Mouse (Mus musculus): Measurements from ENCODE around the gene Rere.
"Not testable (repeated sequence)": the region's sequence is repeated elsewhere in the genome, so short reads cannot be mapped to it uniquely, and the experiment has no call there.

The Rere gene

DNA sequence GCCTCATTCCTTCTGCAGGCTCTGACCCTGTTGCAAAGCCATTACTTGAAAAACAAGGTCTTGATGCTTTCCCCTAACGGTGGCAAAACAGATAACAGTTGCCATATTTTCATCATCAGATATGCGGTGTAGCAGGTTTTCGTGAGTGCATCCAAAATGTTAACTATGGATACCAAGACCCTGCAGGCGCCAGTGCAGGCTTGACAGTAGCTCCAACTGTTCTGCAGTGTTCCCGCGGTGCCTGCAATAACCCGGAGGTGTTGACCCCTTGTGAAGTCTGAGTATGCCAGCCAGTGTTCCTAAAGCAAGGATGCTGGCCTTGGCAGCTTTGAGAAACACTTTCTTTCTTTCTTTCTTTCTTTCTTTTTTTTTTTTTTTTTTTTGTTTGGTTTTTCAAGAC, 26.3 kb upstream of the Rere start:
- no peak for DNase-seq

DNA sequence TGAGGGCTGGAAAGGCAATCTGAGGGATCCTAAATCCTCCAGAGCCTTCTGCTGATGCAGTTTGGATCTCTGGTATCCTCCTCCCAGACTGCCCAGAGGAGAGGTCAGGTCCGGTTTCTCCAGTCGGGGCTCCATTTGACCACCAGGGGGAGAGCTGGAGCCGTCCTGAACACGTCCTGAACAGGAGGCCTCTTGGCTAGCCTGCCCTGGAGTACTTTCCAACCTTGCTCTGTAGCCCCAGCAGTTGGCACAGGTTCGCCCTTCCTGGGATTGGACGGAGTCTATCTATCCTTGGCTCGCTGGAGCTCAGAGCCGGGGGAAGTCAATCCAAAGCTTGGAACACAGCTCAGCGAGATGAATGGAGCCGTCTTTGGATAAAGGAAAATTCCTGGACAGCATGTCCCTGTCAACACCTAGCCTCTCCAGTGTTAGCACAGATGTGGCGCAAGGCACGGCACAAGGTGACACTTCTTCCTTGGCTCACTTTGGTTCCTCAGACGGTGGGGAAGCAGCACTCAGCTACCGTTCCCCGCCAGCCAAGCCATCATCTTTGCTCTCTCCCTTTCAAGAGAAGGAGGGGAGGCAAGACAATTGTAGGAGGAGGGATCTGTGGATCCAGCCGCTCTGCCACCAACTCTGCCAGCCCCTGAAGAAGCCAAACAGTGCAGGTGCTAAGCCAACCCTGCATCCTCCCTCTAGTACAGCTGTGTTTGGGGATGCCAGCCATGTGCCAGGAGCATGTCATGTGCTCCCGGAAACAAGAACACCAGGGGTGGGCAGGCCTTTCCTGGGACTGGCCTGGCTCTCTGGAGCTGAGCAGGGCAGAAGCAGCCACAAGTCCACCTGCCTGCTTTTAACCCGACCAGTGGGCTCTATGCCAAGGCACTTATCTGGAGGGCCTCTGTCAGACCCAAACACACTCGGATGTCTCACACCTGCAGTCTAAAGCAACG, 23.9 kb upstream of the Rere start:
- peak; percentile 26 to 32 for DNase-seq

DNA sequence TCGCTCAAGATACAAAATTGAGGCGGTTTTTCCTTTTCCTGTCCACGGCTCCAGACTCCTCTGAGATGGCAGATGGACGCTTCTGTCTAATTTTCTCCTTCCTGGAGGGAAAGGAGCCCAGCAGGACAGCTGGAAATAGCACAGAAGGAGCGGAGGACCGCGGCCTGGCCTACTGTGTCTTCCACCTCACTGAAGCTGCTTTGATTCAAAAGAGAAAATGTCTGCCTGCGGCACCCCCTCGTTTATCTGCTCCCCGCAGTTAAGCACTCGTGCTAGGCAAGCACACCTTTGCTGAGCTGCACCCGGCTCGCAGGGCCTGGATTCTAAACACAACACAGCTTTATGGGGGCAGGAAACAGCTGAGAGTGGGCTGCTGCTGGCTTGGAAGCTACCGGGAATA, 23.1 kb upstream of the Rere start:
- DNase-seq = no peak

DNA sequence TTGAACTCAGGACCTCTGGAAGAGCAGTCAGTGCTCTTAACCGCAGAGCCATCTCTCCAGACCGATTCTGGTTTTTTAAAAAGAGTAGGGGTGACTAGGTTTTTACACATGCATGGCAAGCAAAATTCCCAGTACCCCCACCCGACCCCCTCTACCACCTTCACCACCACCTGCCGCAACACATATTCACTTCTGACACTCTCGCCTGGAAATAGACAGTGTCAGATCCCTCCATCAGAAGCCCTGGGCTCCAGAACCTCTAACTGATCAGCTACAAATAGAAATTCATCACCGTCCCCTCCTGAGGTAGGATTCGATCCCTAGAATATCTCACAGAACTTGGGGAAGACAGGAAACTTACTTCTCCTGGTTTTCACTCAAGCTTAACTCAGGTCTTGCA, 21.9 kb upstream of the Rere start:
- DNase-seq = no peak

DNA sequence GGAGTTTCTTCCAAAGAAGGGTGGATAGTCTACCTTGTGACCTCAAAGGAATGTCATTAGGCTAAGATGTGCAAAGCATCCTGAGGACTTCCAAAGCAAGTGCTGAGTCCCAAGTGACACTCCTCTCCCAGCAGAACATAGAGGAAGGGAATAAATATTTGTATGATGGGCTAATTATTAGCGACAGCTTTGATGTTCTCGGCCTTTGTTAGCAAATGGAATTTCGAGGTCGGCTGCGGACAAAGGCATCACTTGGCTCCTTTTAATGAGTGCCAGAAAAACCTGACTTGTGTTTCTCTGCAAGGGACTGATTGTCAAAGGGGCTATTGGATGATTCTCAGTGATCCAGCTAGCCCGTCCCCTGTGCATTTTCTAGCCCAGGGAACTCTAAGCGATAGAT, 21.3 kb upstream of the Rere start:
- no peak for DNase-seq

DNA sequence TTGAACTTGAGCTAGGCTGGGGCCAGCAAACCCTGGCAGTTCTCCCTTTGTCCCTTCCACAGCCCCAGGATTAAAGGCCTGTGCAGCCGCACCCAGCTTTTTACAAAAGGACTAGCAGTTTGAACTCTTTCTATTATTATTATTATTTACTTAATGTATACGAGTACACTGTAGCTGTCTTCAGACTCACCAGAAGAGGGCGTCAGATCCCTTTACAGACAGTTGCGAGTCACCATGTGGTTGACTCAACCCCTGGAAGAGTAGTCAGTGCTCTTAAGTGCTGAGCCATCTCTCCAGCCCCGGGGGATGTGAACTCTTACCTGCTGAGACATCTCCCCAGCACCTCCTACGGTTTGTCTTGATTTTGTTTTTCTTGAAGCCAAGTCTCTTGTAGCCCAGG, 20.7 kb upstream of the Rere start:
- DNase-seq = no peak

DNA sequence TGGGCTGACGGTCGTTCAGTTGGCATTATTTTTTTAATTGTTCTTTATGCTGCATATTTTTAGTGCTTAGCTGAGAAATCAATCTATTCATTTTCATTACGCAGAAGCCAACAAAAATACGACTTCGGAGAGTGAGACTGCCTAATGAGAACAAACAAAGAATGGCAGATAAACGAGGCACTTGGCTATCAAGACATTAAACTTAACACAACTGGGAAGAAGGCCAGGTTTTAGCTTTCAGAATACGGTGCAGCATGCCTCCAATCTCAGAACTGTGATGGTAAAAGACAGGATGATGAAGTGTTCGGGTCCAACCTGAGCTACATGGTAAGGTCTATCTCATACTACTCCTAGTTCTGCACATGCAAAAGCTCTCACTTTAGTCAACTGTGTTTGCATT, 19.1 kb upstream of the Rere start:
- no peak for DNase-seq

DNA sequence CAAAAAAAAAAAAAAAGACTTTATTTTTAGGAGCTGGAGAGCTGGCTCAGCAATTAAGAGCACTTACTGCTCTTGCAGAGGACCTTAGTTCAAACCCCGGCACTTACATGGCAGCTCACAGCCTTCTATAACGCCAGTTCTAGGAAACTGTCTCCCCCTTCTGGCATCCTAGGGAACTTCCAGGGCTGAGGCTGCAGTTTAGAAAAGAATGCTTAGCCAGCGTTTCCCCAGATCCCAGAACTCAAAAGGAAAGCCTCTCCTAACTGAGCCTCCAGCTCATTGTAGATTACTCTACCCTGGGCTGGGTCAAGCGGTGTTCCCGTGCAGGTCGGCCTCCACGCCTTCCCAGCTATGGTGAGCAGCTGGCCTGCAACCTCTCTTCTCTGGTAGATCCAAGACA, 16.5 kb upstream of the Rere start:
- DNase-seq = no peak

DNA sequence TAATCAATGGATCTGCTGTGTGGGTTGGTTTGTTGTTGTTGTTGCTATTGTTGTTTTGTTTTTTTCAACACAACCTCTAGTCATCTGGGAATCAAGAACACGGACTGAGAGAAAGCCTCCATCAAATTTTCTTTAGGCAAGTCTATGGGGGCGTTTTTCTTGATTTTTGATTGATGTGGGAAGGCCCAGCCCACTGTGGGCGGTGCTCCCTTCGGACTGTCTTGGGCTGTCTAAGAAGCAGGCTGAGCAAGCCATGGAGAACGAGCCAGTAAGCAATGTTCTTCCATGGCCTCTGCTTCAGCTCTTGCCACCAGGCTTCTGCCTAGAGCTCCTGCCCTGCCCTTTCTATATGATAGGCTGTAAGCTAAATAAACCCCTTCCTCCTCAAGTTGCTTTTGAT, 16.0 kb upstream of the Rere start:
- no peak for DNase-seq

DNA sequence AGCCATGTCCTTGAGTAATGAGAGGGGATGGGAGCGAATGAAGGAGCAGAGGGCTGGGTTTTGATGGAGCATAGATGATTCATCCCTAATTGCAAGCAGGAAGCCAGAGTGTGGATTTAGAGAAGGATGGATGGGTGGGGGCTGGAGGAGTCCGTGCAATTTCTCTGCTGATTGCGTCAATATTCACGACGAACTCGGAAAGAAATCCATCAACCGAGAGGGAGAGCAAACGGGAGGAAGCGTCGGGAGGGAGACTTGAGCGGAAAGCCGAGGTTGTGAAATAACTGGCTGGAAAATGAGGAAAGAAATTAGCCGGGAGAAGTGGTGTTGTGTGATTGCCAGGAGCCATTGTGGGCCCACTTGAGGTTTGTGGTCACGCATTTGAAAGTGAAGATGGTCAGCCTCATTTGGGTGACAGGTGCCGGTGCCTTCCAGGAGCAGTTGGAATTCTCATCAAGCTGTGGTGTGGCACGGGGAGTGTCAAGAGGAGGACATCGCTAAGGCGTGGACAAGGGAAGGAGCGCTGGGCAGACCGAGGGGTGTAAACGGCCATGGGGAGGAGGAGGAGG, 14.7 kb upstream of the Rere start:
- DNase-seq = no peak

DNA sequence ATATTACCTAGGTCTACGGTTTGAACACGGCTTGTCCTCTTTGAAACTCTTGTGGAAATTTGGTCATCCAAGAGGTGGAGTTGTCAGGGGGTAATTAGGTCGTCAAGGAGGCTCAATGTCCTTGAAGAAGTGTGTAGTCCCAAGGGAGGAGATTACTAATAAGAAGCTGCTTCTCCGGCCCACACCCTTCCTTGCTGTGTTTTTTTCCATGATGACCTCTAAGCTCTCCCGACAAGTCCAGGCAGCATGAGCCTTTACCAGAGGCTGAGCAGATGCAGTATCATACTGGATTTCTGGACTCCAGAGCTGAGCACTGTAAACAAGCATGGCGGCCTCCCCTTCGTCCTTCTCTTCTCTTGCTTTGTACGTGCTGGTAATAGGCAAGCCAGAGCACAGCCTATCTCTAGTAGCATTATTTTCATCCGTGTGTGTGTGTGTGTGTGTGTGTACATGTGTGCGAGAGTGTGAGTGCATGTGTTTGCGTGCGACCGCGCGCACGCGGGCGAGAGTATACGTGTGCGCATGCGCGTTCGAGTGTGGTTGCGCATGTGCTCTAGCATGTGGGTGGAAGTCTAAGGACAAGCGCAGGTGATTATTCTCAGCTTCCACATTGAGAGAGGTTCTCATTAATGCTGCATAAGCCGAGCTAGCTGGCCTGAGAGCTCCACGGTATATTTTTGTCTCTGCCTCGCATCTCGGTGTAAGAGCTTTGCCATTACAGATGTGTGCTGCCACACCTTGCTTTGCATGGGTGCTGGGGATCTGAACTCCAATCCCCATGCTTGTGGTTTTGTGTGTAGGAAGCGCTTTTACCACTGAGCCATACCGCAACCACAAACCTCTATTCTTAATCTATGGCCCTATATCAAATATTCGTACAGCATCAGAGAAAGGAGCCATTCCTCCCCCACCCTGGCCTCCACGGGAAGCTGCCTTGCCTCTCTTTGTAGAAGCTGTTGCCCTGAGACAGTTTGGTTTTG, 12.5 kb upstream of the Rere start:
- DNase-seq = peak in 1 of 2 experiments; percentile 31

DNA sequence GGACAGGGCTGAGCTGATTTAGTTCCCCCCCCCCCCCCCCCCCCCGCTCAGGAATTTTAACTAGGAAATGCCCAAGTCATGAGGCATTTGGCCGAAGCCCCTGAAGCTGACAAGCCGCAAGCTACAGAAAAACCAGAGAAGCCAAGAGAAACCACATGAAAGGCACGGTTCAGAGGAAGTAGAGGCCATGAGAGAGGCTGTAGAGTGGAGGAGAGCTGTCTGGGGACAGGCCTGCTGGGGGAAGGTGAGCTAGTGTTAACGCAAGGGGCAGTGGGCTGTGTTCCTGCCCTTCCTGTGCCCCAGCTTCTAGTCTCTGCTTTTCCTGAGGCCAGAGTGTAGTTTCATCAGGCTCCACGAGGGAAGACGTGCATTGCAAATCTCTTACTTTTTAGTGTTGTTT, 11.8 kb upstream of the Rere start:
- DNase-seq = no peak

DNA sequence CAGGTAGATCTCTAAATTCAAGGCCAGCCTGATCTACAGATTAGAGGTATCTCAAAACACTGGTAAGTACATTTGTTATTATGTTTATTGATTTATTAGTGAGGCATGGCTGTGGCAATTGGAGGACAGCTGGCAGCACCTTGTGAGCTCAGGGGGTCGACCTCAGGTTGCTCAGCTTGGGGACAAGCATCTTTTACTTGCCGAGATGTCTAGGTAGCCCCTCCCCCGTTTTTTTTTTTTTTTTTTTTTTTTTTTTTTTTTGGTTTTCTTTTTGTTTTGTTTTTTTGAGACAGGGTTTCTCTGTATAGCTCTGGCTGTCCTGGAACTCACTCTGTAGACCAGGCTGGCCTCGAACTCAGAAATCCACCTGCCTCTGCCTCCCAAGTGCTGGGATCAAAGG, 10.7 kb upstream of the Rere start:
- DNase-seq = not testable (repeated sequence)

DNA sequence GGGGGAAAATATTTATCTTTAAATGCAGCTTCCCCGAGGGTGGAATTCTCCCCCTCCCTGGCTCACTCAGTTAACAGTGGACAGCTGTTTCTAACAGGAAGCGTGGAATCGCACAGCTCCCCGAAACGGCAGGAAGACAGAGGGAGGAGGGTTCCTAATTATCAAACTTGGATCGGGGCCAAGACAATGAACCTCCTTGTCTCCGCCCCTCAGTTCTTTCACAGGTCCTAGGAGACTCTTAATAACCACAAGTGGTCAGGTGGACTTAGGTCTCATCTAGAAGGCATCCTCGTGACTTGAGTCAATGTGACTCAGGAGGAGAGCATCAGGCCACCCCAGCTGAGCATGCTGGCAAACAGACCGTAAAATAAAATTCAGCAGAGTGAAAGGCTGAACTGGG, 8.7 kb upstream of the Rere start:
- DNase-seq = no peak

DNA sequence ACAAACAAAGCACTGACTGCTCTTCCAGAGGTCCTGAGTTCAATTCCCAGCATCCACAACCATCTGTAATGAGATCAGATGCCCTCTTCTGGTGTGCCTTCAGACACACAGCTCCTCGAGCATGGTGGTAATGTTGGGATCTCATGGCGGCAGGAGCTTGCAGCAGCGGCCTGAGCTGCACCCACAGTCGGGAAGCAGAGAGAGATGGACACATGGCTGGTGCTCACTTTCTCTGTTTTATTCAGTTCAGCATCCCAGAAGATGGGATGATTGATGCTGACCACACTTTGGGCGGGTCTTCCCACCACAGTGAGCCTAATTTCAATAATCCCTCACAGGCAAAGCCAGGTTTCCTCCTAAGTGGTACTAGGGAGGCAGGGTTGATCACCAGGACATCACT, 5.9 kb upstream of the Rere start:
- no peak for DNase-seq

DNA sequence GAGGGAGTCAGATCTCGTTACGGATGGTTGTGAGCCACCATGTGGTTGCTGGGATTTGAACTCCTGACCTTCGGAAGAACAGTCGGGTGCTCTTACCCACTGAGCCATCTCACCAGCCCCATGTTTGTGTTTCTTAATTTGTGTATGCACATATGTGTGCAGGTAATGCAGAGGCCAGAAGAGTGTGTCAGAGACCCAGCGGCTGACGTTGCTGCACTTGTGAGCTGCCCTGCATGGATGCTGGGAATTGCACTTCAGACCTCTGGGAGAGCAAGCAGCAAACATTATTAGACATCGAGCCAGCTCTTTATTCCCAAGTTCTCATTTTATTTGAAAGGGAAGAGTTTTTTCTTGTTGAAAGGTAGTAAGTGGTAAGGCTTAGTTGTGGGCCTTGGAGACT, 2.1 kb upstream of the Rere start:
- DNase-seq = not testable (repeated sequence)

DNA sequence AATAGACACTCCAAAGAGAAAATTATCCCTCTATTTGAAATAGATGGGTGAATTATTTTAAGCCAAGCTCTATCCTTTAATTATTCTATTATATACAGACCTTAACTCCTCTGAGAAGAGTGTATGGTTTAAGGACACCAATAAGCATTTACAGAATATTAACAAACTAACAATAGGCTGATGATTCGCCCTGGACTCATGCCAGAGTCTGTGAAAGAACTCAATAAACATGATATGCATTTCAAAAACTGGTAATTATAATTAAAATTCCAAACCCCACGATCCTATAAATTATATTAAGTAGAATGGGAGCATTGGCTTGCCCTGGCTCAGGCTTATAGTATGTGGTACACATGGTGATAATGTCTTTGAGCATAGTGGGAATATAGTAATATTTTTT, 1.4 kb upstream of the Rere start:
- DNase-seq = no peak

DNA sequence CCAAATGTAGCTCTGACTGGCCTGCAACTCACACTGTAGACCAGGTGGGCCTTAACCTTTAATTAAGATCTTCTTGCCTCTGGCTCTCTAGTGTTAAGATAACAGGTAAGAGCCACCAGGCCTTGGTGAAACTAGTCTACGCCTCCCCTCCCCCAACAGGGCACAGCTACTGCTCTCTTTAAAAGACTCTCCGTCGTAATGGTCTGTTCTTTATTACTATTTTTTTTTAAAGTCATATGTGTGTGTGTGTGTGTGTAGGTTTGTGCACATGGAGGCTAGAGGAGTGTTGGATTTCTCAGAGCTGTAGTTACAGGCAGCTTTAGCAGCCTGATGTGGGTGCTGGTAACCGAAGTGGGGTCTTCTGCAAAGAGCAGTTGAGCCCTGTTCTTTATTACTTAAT, 987 bp upstream of the Rere start:
- DNase-seq = no peak

DNA sequence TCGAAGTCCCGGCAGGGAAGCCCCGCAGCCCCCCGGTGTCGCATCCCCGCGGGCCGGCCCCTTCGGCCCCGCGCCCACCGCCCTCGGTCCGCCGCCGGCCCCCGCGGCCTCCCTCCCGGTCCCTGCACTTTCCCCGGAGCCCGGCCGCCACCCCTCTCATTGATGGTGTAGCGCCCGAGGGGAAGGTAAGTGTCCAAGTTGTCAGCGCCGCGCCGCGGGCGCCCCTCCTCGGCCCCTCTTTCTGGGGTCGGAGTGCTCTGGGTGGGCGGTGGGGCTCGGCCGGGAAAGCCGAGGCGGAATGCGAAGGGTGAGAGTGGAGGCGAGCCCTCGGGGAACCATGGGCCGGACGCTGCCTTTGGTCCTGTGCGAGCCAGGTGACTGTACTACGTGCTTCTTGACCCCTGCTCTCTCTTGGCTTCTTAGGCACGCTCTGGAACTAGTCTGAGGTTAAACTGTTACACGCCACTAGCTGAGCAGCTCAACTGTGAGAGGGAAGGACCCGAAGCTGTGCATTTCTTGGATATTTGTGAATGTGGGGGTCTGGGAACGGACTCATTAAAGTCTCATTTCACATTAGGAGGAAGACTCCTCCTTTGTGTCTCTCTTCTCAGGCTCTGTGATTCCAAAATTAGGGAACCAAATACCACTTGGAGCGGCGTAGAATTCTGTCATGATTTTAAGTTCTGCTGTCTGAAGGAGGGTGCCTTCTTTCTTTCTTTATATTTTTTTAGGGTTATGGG, 615 bp downstream of the Rere start:
- DNase-seq = peak; percentile 38

DNA sequence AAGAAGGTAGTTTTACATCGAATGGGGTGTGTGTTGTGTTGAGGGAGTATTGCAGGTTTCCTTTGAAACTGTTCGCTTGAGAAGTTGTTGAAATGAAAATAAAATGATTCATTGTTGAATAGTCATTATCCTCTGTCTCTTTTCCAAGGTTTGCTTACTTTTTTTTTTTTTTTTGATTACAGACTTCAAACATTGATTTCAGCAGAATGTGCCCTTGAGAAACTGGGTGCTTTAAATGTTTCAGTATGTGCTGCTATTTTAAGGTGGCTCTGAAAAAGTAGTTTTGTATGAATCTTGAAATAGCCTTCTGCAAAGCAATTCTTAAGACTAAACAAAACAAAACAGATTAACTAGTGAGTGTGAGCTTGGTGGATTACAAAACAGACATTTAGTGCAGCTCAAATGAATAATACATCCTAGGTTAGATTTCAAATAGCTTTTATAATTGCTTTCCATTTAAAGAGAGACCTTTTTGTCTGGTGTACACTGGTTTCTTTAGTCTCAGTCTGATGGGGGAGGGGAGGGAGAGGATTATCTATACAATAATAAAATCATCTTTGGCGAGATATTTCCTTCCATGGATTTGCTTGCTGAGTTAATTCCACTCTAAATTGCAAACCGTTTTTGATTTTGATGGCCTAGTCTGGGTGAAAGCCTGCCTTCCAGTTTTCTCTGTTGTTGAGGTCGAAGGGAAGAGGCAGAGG, 1.3 kb downstream of the Rere start:
- DNase-seq = no peak

DNA sequence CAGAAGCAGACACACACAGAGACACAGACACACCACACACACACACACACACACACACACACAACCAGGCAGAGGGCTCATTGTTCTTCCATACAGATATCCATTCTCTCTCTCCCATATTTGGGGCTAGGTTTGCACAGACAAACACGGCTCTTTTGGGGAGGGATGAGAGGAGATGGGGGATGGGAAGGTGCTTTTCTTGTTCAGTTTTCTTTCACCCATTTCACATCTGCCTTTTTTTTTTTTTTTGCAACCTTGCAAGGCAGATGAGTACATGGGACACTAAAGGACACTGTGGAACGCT, 1.8 kb downstream of the Rere start:
- no peak for DNase-seq

DNA sequence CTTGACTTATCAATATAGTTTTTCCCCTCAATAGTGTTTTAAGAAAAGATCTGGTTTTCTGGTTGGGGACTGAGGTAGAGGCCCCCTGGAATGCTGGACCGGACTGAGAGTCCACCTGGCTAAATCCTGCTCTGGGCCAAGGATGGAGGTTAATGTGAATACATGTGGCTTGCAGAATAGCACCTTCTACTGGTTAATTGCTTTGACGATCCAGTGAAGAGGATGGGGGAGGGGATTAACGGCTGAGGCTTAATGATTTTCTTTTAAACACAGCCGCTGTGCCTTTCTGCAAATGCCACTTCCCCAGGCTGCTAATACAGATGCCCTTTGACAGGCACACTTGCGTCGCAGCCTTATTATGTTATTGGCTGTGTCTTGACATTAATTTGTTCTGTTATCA, 2.5 kb downstream of the Rere start:
- DNase-seq = no peak
